Mouse (Mus musculus) kidney, embryonic 16.5 days (tissue): ENCODE results near the gene Tbcc. TPM values are rescaled to one million over a fixed set of nuclear protein-coding genes. Genes with fewer than 3 reads are reported as not detected.

Source experiments
- ATAC-seq: fragments of 200-750 bp; cut with Nextera tagmentation; 2 replicates; pipeline ENCODE4 v1.8.0; 2017; ENCODE audit warnings: moderate TSS enrichment; ENCODE audit not compliant: low FRiP score, low TSS enrichment
- H3K27ac ChIP-seq: fragments of 300-500 bp; sonication (generic); 2 replicates; pipeline ENCODE4 v1.5.1; 2014; ENCODE audit warnings: low read length
- H3K27me3 ChIP-seq: fragments of 300-500 bp; sonication (generic); 2 replicates; pipeline ENCODE4 v1.6.1; 2014; ENCODE audit warnings: low read length, control low read depth, mixed read lengths; ENCODE audit not compliant: insufficient read depth
- H3K36me3 ChIP-seq: fragments of 300-500 bp; sonication (generic); 2 replicates; pipeline ENCODE4 v1.6.1; 2014; ENCODE audit warnings: low read length, control low read depth, mixed read lengths; ENCODE audit not compliant: insufficient read depth
- H3K4me1 ChIP-seq: fragments of 300-500 bp; sonication (generic); 2 replicates; pipeline ENCODE4 v1.6.1; 2014; ENCODE audit warnings: low read length, control low read depth, mixed read lengths; ENCODE audit not compliant: insufficient read depth
- H3K4me2 ChIP-seq: fragments of 300-500 bp; sonication (generic); replicated peaks from 2 replicates; pipeline ENCODE4 v1.6.1; 2014; ENCODE audit warnings: low read depth, low read length
- H3K4me3 ChIP-seq: fragments of 300-500 bp; sonication (generic); 2 replicates; pipeline ENCODE4 v1.5.1; 2014; ENCODE audit warnings: mild to moderate bottlenecking, low read length
- H3K9ac ChIP-seq: fragments of 300-500 bp; sonication (generic); replicated peaks from 2 replicates; pipeline ENCODE4 v1.6.1; 2014; ENCODE audit warnings: low read length
- H3K9me3 ChIP-seq: fragments of 300-500 bp; sonication (generic); 2 replicates; pipeline ENCODE4 v1.6.1; 2016; ENCODE audit warnings: low read length, control low read depth
- WGBS: fragments of 180-500 bp; shearing (Covaris S2); extraction: QIAGEN DNeasy Blood & Tissue Kit; methylation state at CpG from one replicate; pipeline ENCODE4 v1.1.7; 2014; 5-methylcytosine and 5-hydroxymethylcytosine counted together
- polyA plus RNA-seq: library from polyadenylated mRNA; unstranded; fragments of >200 nt; fragmentation: Nextera tagmentation; extraction: Ambion mirVana; gene quantifications from 2 replicates; pipeline ENCODE4 v1.2.1, GENCODE M21; 2015

Gene Tbcc
- polyA plus RNA-seq, 1 experiment from 2014 or later, result 54.7 TPM

GRCm38 (mm10) chr17:46879841-46880311 is 10.6 kb upstream of the Tbcc start:
- no peak overlapping the region; the same call in 1 of the 2 replicates for H3K27ac ChIP-seq
- no peaks in the 10 kb centered on the region for H3K9me3 ChIP-seq
- no peaks in the 10 kb centered on the region for H3K36me3 ChIP-seq
- peak; percentile 27; the same call in 1 of the 2 replicates for ATAC-seq
- no peak overlapping the region for H3K9ac ChIP-seq
- no peaks in the 10 kb centered on the region for H3K27me3 ChIP-seq
- H3K4me3 ChIP-seq, result no peak overlapping the region
- 19% methylated on average over 14 of the region's 14 CpGs for WGBS
- H3K4me1 ChIP-seq, result peaks cover 14% of the 10 kb centered on the region; the same call in 1 of the 2 replicates
- no peak overlapping the region for H3K4me2 ChIP-seq

GRCm38 (mm10) chr17:46880322-46880721 is 10.2 kb upstream of the Tbcc start:
- no peaks in the 10 kb centered on the region for H3K27me3 ChIP-seq
- no peak overlapping the region; the same call in 1 of the 2 replicates for H3K27ac ChIP-seq
- H3K4me3 ChIP-seq, result no peak overlapping the region
- H3K4me1 ChIP-seq, result peaks cover 14% of the 10 kb centered on the region; the same call in 1 of the 2 replicates
- H3K4me2 ChIP-seq, result no peak overlapping the region
- WGBS, result 53% methylated on average over 2 of the region's 2 CpGs
- H3K9ac ChIP-seq, result no peak overlapping the region
- H3K36me3 ChIP-seq, result no peaks in the 10 kb centered on the region
- H3K9me3 ChIP-seq, result no peaks in the 10 kb centered on the region
- ATAC-seq, result no peak

- Histone ChIP-seq H3K9me3 (no peaks in the 10 kb centered on the region), H3K4me2 (no peak overlapping the region), H3K9ac (no peak overlapping the region), H3K27me3 (no peaks in the 10 kb centered on the region), H3K36me3 (no peaks in the 10 kb centered on the region), H3K27ac (no peak overlapping the region), H3K4me1 (peaks cover 20% of the 10 kb centered on the region; the same call in 1 of the 2 replicates), H3K4me3 (no peak overlapping the region)
- no peak for ATAC-seq
- WGBS, result 84% methylated on average over 6 of the region's 6 CpGs
These were observed 8.8 kb upstream of the Tbcc start for GRCm38 (mm10) chr17:46881728-46882127.

GRCm38 (mm10) chr17:46883107-46883506 is 7.4 kb upstream of the Tbcc start:
- no peak overlapping the region for H3K4me3 ChIP-seq
- WGBS, result 70% methylated on average over 9 of the region's 9 CpGs
- peaks cover 20% of the 10 kb centered on the region; the same call in 1 of the 2 replicates for H3K4me1 ChIP-seq
- no peaks in the 10 kb centered on the region for H3K36me3 ChIP-seq
- no peak overlapping the region for H3K9ac ChIP-seq
- no peaks in the 10 kb centered on the region for H3K27me3 ChIP-seq
- no peak overlapping the region; the same call in 1 of the 2 replicates for H3K4me2 ChIP-seq
- no peaks in the 10 kb centered on the region for H3K9me3 ChIP-seq
- ATAC-seq, result 0 out of 2 replicates have a peak, but pooled peaks have one; percentile 21
- H3K27ac ChIP-seq, result peak overlapping the region; percentile 84

GRCm38 (mm10) chr17:46884766-46885165 is 5.7 kb upstream of the Tbcc start:
- Histone ChIP-seq H3K4me3 (no peak overlapping the region), H3K9ac (no peak overlapping the region), H3K4me2 (no peak overlapping the region), H3K36me3 (no peaks in the 10 kb centered on the region), H3K27ac (no peak overlapping the region), H3K9me3 (no peaks in the 10 kb centered on the region), H3K4me1 (peaks cover 16% of the 10 kb centered on the region; the same call in 1 of the 2 replicates), H3K27me3 (no peaks in the 10 kb centered on the region)
- 92% methylated on average over 6 of the region's 6 CpGs for WGBS
- no peak for ATAC-seq

- no peaks in the 10 kb centered on the region for H3K27me3 ChIP-seq
- H3K9ac ChIP-seq, result 0 out of 2 replicates have a peak overlapping the region, but pooled peaks have one; percentile 15
- no peak overlapping the region for H3K4me2 ChIP-seq
- no peak overlapping the region for H3K27ac ChIP-seq
- no peak overlapping the region for H3K4me3 ChIP-seq
- WGBS, result 78% methylated on average over 11 of the region's 11 CpGs
- peaks cover 12% of the 10 kb centered on the region; the same call in 1 of the 2 replicates for H3K4me1 ChIP-seq
- no peaks in the 10 kb centered on the region for H3K36me3 ChIP-seq
- H3K9me3 ChIP-seq, result no peaks in the 10 kb centered on the region
- no peak for ATAC-seq
These were observed 5.1 kb upstream of the Tbcc start for GRCm38 (mm10) chr17:46885218-46885909.

- no peak overlapping the region for H3K4me3 ChIP-seq
- ATAC-seq, result no peak
- WGBS, result 56% methylated on average over 17 of the region's 17 CpGs
- no peak overlapping the region for H3K4me2 ChIP-seq
- H3K36me3 ChIP-seq, result no peaks in the 10 kb centered on the region
- H3K9me3 ChIP-seq, result no peaks in the 10 kb centered on the region
- no peak overlapping the region for H3K27ac ChIP-seq
- no peaks in the 10 kb centered on the region for H3K27me3 ChIP-seq
- peaks cover 12% of the 10 kb centered on the region; the same call in 1 of the 2 replicates for H3K4me1 ChIP-seq
- 0 out of 2 replicates have a peak overlapping the region, but pooled peaks have one; percentile 15 for H3K9ac ChIP-seq
These were observed 4.4 kb upstream of the Tbcc start for GRCm38 (mm10) chr17:46885910-46886643.

GRCm38 (mm10) chr17:46888511-46889212 is 1.8 kb upstream of the Tbcc start:
- Histone ChIP-seq H3K27me3 (no peaks in the 10 kb centered on the region), H3K4me2 (peak overlapping the region; percentile 95), H3K9me3 (no peaks in the 10 kb centered on the region), H3K4me3 (peak overlapping the region; percentile 62), H3K4me1 (peaks cover 28% of the 10 kb centered on the region), H3K27ac (peak overlapping the region; percentile 97), H3K9ac (peak overlapping the region; percentile 77), H3K36me3 (peaks cover 7% of the 10 kb centered on the region)
- 32% methylated on average over 16 of the region's 16 CpGs for WGBS
- ATAC-seq, result no peak

- Histone ChIP-seq H3K4me2 (peak overlapping the region; percentile 95), H3K27ac (peak overlapping the region; percentile 97), H3K4me3 (peak overlapping the region; percentile 62), H3K36me3 (peaks cover 10% of the 10 kb centered on the region), H3K9me3 (no peaks in the 10 kb centered on the region), H3K27me3 (no peaks in the 10 kb centered on the region), H3K9ac (peak overlapping the region; percentile 77), H3K4me1 (peaks cover 24% of the 10 kb centered on the region)
- under 1% methylated on average over 44 of the region's 44 CpGs for WGBS
- ATAC-seq, result peak; percentile 60
These were observed 917 bp upstream of the Tbcc start for GRCm38 (mm10) chr17:46889450-46890084.
